Mouse (Mus musculus): ENCODE data around the gene Kcnc1. TPM values are rescaled to one million over a fixed set of nuclear protein-coding genes. Genes with fewer than 3 reads are reported as not detected.
A peak's percentile ranks its signal among the peaks of the same experiment; 100 is the strongest.

Gene Kcnc1
- 0.05 TPM in 1 of 2 replicates, not detected in the other for polyA plus RNA-seq (2015; fragmentation: Nextera tagmentation; extraction: Ambion mirVana)

GRCm38 (mm10) chr7:46396231-46396927 lies at the start of gene Kcnc1:
Kcnc1 (plus strand) TSS chr7:46396497.
- peak; percentile 37; the same call in 1 of the 2 replicates for ATAC-seq (ENCODE audit: extremely low read depth, insufficient number of reproducible peaks, low FRiP score, low TSS enrichment)

GRCm38 (mm10) chr7:46347692-46348091 lies 48.6 kb upstream of the Kcnc1 start:
- Histone ChIP-seq H3K4me1 (no peaks in the 10 kb centered on the region), H3K27ac (replicated peaks) (no peak overlapping the region), H3K4me3 (no peak overlapping the region), H3K4me2 (no peak overlapping the region), H3K9ac (no peak overlapping the region), H3K27me3 (replicated peaks) (peaks cover 62% of the 10 kb centered on the region), H3K9me3 (no peaks in the 10 kb centered on the region), H3K36me3 (no peaks in the 10 kb centered on the region)
- no peak for ATAC-seq (ENCODE audit: extremely low read depth, insufficient number of reproducible peaks, low FRiP score, low TSS enrichment)
- 52% methylated on average over 4 of the region's 4 CpGs for WGBS

More at GRCm38 (mm10) chr7:46396231-46396927, at the start of gene Kcnc1:
- peaks cover 84% of the 10 kb centered on the region for H3K27me3 ChIP-seq (replicated peaks)
- under 1% methylated on average over 82 of the region's 93 CpGs for WGBS
- H3K9ac ChIP-seq = peak within 1 kb of the TSS; percentile 52; the same call in 1 of the 2 replicates
- peak within 1 kb of the TSS; percentile 94 for H3K4me2 ChIP-seq
- H3K4me3 ChIP-seq = peak within 1 kb of the TSS; percentile 56
- no peaks in the 10 kb centered on the region for H3K9me3 ChIP-seq
- H3K36me3 ChIP-seq = no peaks in the 10 kb centered on the region
- peaks cover 17% of the 10 kb centered on the region for H3K4me1 ChIP-seq
- H3K27ac ChIP-seq (replicated peaks) = no peak within 1 kb of the TSS

- no peak overlapping the region for H3K27ac ChIP-seq (replicated peaks)
- 6% methylated on average over 36 of the region's 36 CpGs for WGBS
- no peak for ATAC-seq (ENCODE audit: extremely low read depth, insufficient number of reproducible peaks, low FRiP score, low TSS enrichment)
- no peak overlapping the region for H3K4me3 ChIP-seq
- H3K27me3 ChIP-seq (replicated peaks) = peaks cover 69% of the 10 kb centered on the region
- no peak overlapping the region for H3K9ac ChIP-seq
- no peaks in the 10 kb centered on the region for H3K9me3 ChIP-seq
- H3K4me2 ChIP-seq = no peak overlapping the region
- no peaks in the 10 kb centered on the region for H3K36me3 ChIP-seq
- H3K4me1 ChIP-seq = no peaks in the 10 kb centered on the region
Observed at GRCm38 (mm10) chr7:46348813-46349212, 47.5 kb upstream of the Kcnc1 start.

- no peaks in the 10 kb centered on the region for H3K36me3 ChIP-seq
- H3K4me3 ChIP-seq = no peak overlapping the region
- H3K27ac ChIP-seq (replicated peaks) = no peak overlapping the region
- H3K4me2 ChIP-seq = no peak overlapping the region
- no peak overlapping the region for H3K9ac ChIP-seq
- H3K27me3 ChIP-seq (replicated peaks) = peaks cover 69% of the 10 kb centered on the region
- ATAC-seq (ENCODE audit: extremely low read depth, insufficient number of reproducible peaks, low FRiP score, low TSS enrichment) = no peak
- 47% methylated on average over 9 of the region's 9 CpGs for WGBS
- H3K9me3 ChIP-seq = no peaks in the 10 kb centered on the region
- no peaks in the 10 kb centered on the region for H3K4me1 ChIP-seq
Observed at GRCm38 (mm10) chr7:46350119-46350702, 46.1 kb upstream of the Kcnc1 start.

- Histone ChIP-seq H3K4me3 (no peak overlapping the region), H3K27me3 (replicated peaks) (peaks cover 69% of the 10 kb centered on the region), H3K36me3 (no peaks in the 10 kb centered on the region), H3K4me2 (no peak overlapping the region), H3K9ac (no peak overlapping the region), H3K9me3 (no peaks in the 10 kb centered on the region), H3K27ac (replicated peaks) (no peak overlapping the region), H3K4me1 (no peaks in the 10 kb centered on the region)
- 52% methylated on average over 2 of the region's 2 CpGs for WGBS
- no peak for ATAC-seq (ENCODE audit: extremely low read depth, insufficient number of reproducible peaks, low FRiP score, low TSS enrichment)
Observed at GRCm38 (mm10) chr7:46352748-46353147, 43.5 kb upstream of the Kcnc1 start.

- H3K9ac ChIP-seq = no peak overlapping the region
- no peak overlapping the region for H3K27ac ChIP-seq (replicated peaks)
- H3K9me3 ChIP-seq = no peaks in the 10 kb centered on the region
- peaks cover 64% of the 10 kb centered on the region for H3K27me3 ChIP-seq (replicated peaks)
- H3K36me3 ChIP-seq = no peaks in the 10 kb centered on the region
- no peak for ATAC-seq (ENCODE audit: extremely low read depth, insufficient number of reproducible peaks, low FRiP score, low TSS enrichment)
- 57% methylated on average over 8 of the region's 8 CpGs for WGBS
- H3K4me1 ChIP-seq = no peaks in the 10 kb centered on the region
- H3K4me3 ChIP-seq = no peak overlapping the region
- H3K4me2 ChIP-seq = no peak overlapping the region
Observed at GRCm38 (mm10) chr7:46353216-46353615, 43.1 kb upstream of the Kcnc1 start.

GRCm38 (mm10) chr7:46353875-46354274 lies 42.4 kb upstream of the Kcnc1 start:
- no peaks in the 10 kb centered on the region for H3K36me3 ChIP-seq
- H3K4me1 ChIP-seq = no peaks in the 10 kb centered on the region
- H3K27ac ChIP-seq (replicated peaks) = no peak overlapping the region
- H3K9ac ChIP-seq = no peak overlapping the region
- H3K27me3 ChIP-seq (replicated peaks) = peaks cover 63% of the 10 kb centered on the region
- H3K9me3 ChIP-seq = no peaks in the 10 kb centered on the region
- H3K4me2 ChIP-seq = no peak overlapping the region
- WGBS = 37% methylated on average over 4 of the region's 4 CpGs
- no peak for ATAC-seq (ENCODE audit: extremely low read depth, insufficient number of reproducible peaks, low FRiP score, low TSS enrichment)
- H3K4me3 ChIP-seq = no peak overlapping the region

- H3K4me3 ChIP-seq = no peak overlapping the region
- H3K36me3 ChIP-seq = no peaks in the 10 kb centered on the region
Observed at GRCm38 (mm10) chr7:46361776-46362175, 34.5 kb upstream of the Kcnc1 start.

GRCm38 (mm10) chr7:46364154-46364553 lies 32.1 kb upstream of the Kcnc1 start:
- Histone ChIP-seq H3K9ac (no peak overlapping the region), H3K4me1 (0 out of 2 replicates have a peak, but pooled peaks cover 3% of the 10 kb centered on the region), H3K9me3 (no peaks in the 10 kb centered on the region), H3K4me2 (no peak overlapping the region), H3K27ac (replicated peaks) (no peak overlapping the region), H3K36me3 (no peaks in the 10 kb centered on the region), H3K4me3 (no peak overlapping the region), H3K27me3 (replicated peaks) (peaks cover 65% of the 10 kb centered on the region)
- no peak for ATAC-seq (ENCODE audit: extremely low read depth, insufficient number of reproducible peaks, low FRiP score, low TSS enrichment)
- WGBS = 20% methylated on average over 5 of the region's 5 CpGs

More at GRCm38 (mm10) chr7:46361776-46362175, 34.5 kb upstream of the Kcnc1 start:
- H3K9me3 ChIP-seq = no peaks in the 10 kb centered on the region
- no peak overlapping the region for H3K27ac ChIP-seq (replicated peaks)
- no peak overlapping the region for H3K9ac ChIP-seq
- H3K4me1 ChIP-seq = 0 out of 2 replicates have a peak, but pooled peaks cover 3% of the 10 kb centered on the region
- no peak for ATAC-seq (ENCODE audit: extremely low read depth, insufficient number of reproducible peaks, low FRiP score, low TSS enrichment)
- no peak overlapping the region for H3K4me2 ChIP-seq
- H3K27me3 ChIP-seq (replicated peaks) = peaks cover 61% of the 10 kb centered on the region

- H3K9me3 ChIP-seq = no peaks in the 10 kb centered on the region
- no peak overlapping the region for H3K27ac ChIP-seq (replicated peaks)
- H3K27me3 ChIP-seq (replicated peaks) = peaks cover 73% of the 10 kb centered on the region
- WGBS = 76% methylated on average over 1 of the region's 1 CpGs
- no peaks in the 10 kb centered on the region for H3K36me3 ChIP-seq
- H3K4me2 ChIP-seq = no peak overlapping the region
- ATAC-seq (ENCODE audit: extremely low read depth, insufficient number of reproducible peaks, low FRiP score, low TSS enrichment) = no peak
- no peak overlapping the region for H3K9ac ChIP-seq
- no peak overlapping the region for H3K4me3 ChIP-seq
- 0 out of 2 replicates have a peak, but pooled peaks cover 3% of the 10 kb centered on the region for H3K4me1 ChIP-seq
Observed at GRCm38 (mm10) chr7:46365810-46366209, 30.5 kb upstream of the Kcnc1 start.

- Histone ChIP-seq H3K4me2 (no peak overlapping the region), H3K27ac (replicated peaks) (no peak overlapping the region), H3K4me1 (no peaks in the 10 kb centered on the region), H3K9ac (no peak overlapping the region), H3K36me3 (no peaks in the 10 kb centered on the region), H3K9me3 (no peaks in the 10 kb centered on the region), H3K27me3 (replicated peaks) (peaks cover 90% of the 10 kb centered on the region), H3K4me3 (no peak overlapping the region)
- no peak for ATAC-seq (ENCODE audit: extremely low read depth, insufficient number of reproducible peaks, low FRiP score, low TSS enrichment)
- WGBS = 54% methylated on average over 4 of the region's 4 CpGs
Observed at GRCm38 (mm10) chr7:46371104-46371503, 25.2 kb upstream of the Kcnc1 start.
